Mouse (Mus musculus) adipocyte (in vitro differentiated cells): ENCODE data around the gene Hdac6.

Source experiments
- DNase-seq: peaks from one replicate; pipeline ENCODE4 v3.0.0-alpha.2; 2016; ENCODE audit warnings: low spot score

Hdac6 gene

GRCm38 (mm10) chrX:7947108-7947899 is at the start of gene Hdac6:
Gene Hdac6, minus strand, starts transcription at chrX:7947889.
- no peak for DNase-seq

GRCm38 (mm10) chrX:7993068-7993735 is 45.5 kb upstream of the Hdac6 start:
- no peak for DNase-seq

DNA sequence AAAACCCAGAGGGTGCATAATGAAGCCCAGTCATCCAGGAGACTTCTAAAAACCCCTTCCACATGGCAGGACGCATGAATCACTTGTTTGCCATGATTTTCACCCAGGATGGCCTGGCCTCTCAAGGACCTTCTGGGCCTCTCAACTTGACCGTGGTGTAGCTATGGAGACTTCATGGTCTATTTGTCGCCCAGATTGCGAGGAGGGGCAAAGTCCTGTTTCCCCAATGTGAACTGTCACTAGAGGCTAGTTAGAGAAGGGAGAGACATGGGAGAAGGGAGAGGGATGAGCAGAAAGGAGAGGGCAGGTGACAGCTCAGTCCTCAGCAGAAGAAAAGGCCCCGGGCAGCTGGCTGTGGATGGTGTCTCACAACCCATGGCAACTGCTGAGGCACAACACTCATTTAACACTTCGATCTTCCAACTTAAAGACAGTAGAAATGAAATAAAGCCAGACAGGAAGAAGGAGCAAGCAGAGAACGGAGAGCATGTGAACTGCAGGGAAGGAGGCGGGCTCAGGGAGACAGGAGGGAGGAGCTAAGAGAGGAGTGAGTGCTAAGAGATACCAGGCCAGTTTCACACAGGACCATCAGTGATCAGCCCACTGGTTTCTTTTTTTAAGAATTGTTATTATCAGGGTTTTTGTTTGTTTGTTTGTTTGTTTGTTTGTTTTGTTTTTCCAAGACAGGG is 44.8 kb upstream of the Hdac6 start:
- no peak for DNase-seq

GRCm38 (mm10) chrX:7981368-7981767 is 33.7 kb upstream of the Hdac6 start:
- DNase-seq: peak; percentile 46

DNA sequence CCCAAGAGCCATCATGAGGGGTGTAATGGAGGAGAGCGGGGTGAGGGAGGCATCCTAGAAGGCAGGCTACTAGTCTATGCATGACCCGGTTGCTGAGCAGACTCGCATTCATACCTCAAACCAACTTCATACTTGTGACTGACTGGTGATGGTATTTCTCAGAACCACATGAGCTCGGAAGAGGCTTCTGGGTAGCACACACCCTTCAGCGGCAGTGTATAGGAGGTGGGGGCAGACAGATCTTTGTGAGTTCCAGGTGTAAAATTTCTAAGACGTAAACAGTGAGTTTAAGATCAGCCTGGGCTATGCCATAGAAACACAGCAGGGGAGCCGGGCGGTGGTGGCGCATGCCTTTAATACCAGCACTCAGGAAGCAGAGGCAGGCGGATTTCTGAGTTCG is 30.2 kb upstream of the Hdac6 start, which contains the start of gene Gata1:
TSS of gene Gata1 (minus strand) at position 180 of the 400 bp plus-strand sequence.
- no peak for DNase-seq

- no peak for DNase-seq
Measured at GRCm38 (mm10) chrX:7971292-7971691, 23.6 kb upstream of the Hdac6 start.

DNA sequence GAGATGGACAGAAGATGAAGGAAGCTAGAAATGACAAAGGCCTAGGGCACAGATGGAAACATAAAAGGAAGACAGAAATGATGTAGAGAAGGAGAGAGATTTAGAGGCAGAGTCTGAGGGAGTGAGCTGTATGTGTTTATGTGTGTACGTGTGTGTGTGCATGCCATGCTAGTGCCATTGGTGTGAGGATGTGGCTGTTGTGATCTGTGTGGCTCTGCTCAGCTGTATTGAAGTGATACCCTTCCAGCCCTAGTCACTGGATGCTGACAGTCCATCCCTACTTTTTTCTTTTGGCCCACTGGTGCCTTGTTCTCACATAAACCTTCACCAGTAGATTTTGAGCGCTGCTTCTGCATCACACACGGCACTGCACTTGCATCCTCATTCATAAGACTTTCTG is 21.2 kb upstream of the Hdac6 start:
- DNase-seq: no peak

DNA sequence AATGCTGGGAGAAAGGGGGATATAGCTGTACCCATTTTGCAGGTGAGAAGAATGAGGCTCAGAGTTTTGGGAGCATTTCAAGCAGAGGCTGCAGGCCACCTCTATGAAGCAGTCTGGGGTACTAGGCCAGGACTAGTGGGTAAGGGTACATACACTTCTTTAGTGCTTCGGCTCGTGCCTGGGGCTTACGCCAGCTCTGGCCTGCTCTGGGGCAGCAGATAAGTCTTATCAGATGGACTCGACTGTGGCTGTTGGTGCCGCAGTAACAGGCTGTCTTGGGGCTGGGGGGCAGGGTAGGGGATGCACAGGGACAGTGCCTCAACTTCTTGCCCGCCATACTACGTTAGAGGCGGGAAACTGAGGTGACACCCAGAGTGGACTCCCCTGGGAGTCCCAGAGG is 20.5 kb upstream of the Hdac6 start:
- no peak for DNase-seq

- no peak for DNase-seq
Measured at GRCm38 (mm10) chrX:7967596-7968201, 20.0 kb upstream of the Hdac6 start.

- DNase-seq: no peak
Measured at GRCm38 (mm10) chrX:7966161-7966560, 18.5 kb upstream of the Hdac6 start.

DNA sequence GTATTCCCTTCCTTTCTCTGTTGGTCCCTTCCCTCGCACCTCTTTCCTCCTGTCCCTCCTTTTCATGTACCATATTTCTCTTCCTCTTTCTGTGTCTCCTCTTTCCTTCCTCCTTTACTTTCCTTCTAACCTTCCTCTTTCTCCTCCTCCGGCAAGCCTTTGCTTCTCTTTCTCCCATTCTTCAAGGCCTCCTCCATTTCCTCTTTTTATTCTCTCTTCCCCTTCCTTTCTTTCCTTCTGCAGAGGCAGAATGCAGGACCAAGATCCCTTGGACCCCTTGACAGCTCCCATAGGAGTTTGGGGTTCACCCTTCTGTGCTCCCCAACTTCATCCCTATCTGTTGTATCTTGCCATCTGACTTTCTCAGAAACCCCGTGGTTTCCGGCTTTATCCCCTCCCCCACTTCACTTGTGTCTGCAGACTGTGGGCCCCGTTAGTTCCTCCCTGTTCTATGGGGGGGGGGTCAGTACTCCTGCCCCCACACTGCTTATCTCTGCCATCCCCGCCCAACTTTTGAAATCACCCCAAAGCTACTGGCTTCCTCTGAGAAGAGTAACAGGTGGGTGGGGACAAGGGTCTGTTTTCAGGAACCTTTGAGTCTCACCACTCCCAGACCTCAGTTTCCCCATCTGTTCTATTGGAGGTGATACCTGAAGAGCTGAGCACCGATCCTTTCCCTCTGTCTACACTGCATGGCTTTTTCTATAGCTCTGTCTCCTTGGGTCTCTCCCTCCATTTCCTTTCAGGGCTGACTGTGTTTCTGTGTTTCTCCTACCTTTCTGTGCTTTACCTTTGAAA is 16.3 kb upstream of the Hdac6 start:
- DNase-seq: no peak

DNA sequence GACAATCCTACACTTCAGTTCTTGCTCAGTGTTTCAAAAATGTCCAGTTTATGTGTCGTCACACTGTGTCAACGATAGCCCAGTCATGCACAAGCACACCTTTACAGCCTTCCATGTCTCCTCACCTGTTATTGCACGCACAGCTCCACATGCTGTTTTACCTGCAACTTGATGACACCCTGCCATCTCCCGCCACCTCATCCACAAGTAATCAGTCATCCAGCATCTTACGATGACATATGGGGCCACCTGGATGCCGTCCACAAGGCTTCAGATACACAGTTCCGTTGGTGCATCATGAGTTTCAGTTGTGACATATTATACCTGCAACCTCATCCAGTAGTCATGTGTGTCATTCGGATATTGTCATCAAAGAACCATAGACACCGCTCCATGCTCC is 11.2 kb upstream of the Hdac6 start:
- no peak for DNase-seq

DNA sequence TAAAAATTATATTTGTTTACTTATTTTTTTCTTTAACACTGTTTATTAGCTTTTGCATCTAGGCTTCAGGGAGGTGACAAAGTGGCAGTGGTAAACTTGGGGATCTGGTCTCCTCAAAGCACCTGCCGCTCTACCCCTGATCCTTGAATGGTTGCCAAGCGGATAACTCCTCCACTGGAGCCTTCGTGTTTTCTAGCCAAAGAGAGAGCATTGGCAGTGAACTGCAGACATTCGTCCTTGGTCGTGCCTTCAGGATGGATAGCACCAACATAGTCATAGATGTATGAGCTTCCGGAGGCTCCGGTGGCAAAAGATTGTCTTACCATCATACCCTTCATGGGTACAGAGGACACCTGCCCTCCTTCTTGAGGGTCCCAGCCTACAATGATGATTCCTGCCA is 2.4 kb upstream of the Hdac6 start:
- DNase-seq: no peak

DNA sequence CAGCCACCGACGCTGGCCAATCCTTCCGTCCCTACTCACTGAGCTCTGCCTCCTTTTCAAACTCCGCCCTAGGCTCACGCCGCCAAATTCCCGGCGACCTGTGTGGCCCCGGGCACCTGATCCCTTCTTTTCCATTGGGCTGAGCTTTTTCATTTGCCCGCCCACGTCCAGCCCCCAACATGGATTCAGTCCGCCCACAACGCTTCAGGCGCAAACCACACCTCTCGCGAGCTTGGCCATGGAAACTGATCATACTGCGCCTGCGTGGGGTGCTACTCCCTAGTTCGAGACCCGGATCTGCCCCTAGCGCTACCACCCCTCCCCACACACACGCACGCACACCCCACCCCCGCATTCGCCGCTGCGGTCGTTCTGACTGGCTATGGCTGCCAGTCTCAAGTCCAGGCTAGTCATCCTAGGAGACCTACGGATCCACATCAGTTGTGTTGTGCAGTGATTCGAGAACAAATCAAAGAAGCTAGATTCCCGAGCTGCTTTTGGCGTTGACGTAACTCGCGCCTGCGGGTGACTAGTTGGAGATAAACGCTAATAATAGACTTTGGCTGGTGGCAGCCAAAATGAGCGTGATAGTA is 307 bp upstream of the Hdac6 start:
- DNase-seq: peak; percentile 98

- DNase-seq: no peak
Measured at GRCm38 (mm10) chrX:7945618-7946017, 2.1 kb downstream of the Hdac6 start.

GRCm38 (mm10) chrX:7937667-7938066 is 10.0 kb downstream of the Hdac6 start:
- DNase-seq: no peak

GRCm38 (mm10) chrX:7936874-7937273 is 10.8 kb downstream of the Hdac6 start:
- DNase-seq: no peak

GRCm38 (mm10) chrX:7928270-7928790 is 19.4 kb downstream of the Hdac6 start, which contains the start of gene Eras:
Gene Eras, minus strand, starts transcription at chrX:7928607.
- no peak for DNase-seq

GRCm38 (mm10) chrX:7927116-7927515 is 20.6 kb downstream of the Hdac6 start:
- no peak for DNase-seq

- DNase-seq: no peak
Measured at GRCm38 (mm10) chrX:7926266-7926665, 21.4 kb downstream of the Hdac6 start.

DNA sequence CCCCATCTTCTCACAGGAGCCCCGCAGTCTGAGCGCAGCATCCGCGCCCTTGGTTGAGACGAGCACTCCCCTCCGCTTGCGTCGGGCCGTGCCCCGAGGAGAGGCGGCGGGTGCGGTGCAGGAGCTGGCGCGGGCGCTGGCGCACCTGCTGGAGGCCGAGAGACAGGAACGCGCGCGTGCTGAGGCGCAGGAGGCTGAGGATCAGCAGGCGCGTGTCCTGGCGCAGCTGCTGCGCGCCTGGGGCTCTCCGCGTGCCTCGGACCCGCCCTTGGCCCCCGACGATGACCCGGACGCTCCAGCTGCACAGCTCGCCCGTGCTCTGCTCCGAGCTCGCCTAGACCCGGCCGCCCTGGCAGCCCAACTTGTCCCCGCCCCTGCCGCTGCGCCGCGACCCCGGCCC is 25.7 kb downstream of the Hdac6 start:
- no peak for DNase-seq
